Mouse (Mus musculus): Measurements from ENCODE around the gene Ptges3l.
"Not testable (repeated sequence)": the region's sequence is repeated elsewhere in the genome, so short reads cannot be mapped to it uniquely, and the experiment has no call there.

Ptges3l gene

GRCm38 (mm10) chr11:101424925-101425813 is at the start of gene Ptges3l, which contains the start of gene Rundc1:
Gene Ptges3l, minus strand, starts transcription at chr11:101425333.
Gene Rundc1, plus strand, starts transcription at chr11:101425085.
- in situ Hi-C loops (cut with MseI, MboI), result no loop called here

- in situ Hi-C loops (cut with MseI, MboI), result no loop called here
Measured at GRCm38 (mm10) chr11:101474298-101474697, 49.2 kb upstream of the Ptges3l start.

GRCm38 (mm10) chr11:101473686-101474085 is 48.6 kb upstream of the Ptges3l start:
- in situ Hi-C loops (cut with MseI, MboI), result not testable (repeated sequence)

- in situ Hi-C loops (cut with MseI, MboI), result no loop called here
Measured at GRCm38 (mm10) chr11:101472336-101472735, 47.2 kb upstream of the Ptges3l start.

- in situ Hi-C loops (cut with MseI, MboI), result no loop called here
Measured at GRCm38 (mm10) chr11:101471926-101472325, 46.8 kb upstream of the Ptges3l start.

- in situ Hi-C loops (cut with MseI, MboI), result no loop called here
Measured at GRCm38 (mm10) chr11:101470206-101470605, 45.1 kb upstream of the Ptges3l start.

- in situ Hi-C loops (cut with MseI, MboI), result no loop called here
Measured at GRCm38 (mm10) chr11:101469155-101469554, 44.0 kb upstream of the Ptges3l start.

GRCm38 (mm10) chr11:101468731-101469130 is 43.6 kb upstream of the Ptges3l start:
- in situ Hi-C loops (cut with MseI, MboI), result no loop called here

- in situ Hi-C loops (cut with MseI, MboI), result no loop called here
Measured at GRCm38 (mm10) chr11:101468263-101468688, 43.1 kb upstream of the Ptges3l start.

- in situ Hi-C loops (cut with MseI, MboI), result no loop called here
Measured at GRCm38 (mm10) chr11:101467477-101468262, 42.5 kb upstream of the Ptges3l start.

- in situ Hi-C loops (cut with MseI, MboI), result not testable (repeated sequence)
Measured at GRCm38 (mm10) chr11:101466552-101466950, 41.4 kb upstream of the Ptges3l start.

- in situ Hi-C loops (cut with MseI, MboI), result no loop called here
Measured at GRCm38 (mm10) chr11:101465869-101466551, 40.9 kb upstream of the Ptges3l start, which contains the start of gene Vat1. Gene Vat1, minus strand, starts transcription at chr11:101466230.

- in situ Hi-C loops (cut with MseI, MboI), result no loop called here
Measured at GRCm38 (mm10) chr11:101465101-101465868, 40.2 kb upstream of the Ptges3l start.

GRCm38 (mm10) chr11:101464211-101465100 is 39.3 kb upstream of the Ptges3l start, which contains the start of gene Rnd2:
Gene Rnd2, plus strand, starts transcription at chr11:101464999.
- in situ Hi-C loops (cut with MseI, MboI), result no loop called here

GRCm38 (mm10) chr11:101462583-101463440 is 37.7 kb upstream of the Ptges3l start:
- in situ Hi-C loops (cut with MseI, MboI), result no loop called here

- in situ Hi-C loops (cut with MseI, MboI), result no loop called here
Measured at GRCm38 (mm10) chr11:101462141-101462540, 37.0 kb upstream of the Ptges3l start.

GRCm38 (mm10) chr11:101460321-101460720 is 35.2 kb upstream of the Ptges3l start:
- in situ Hi-C loops (cut with MseI, MboI), result no loop called here

- in situ Hi-C loops (cut with MseI, MboI), result no loop called here
Measured at GRCm38 (mm10) chr11:101459716-101460115, 34.6 kb upstream of the Ptges3l start.

GRCm38 (mm10) chr11:101458217-101458616 is 33.1 kb upstream of the Ptges3l start:
- in situ Hi-C loops (cut with MseI, MboI), result no loop called here

Data from mouse trophoblast stem cell (cell line).